Mouse (Mus musculus) midbrain, embryonic 10.5 days (tissue): Measurements from ENCODE around the gene Adarb1. TPM values are rescaled to one million over a fixed set of nuclear protein-coding genes. Genes with fewer than 3 reads are reported as not detected.
"Not testable (repeated sequence)": the region's sequence is repeated elsewhere in the genome, so short reads cannot be mapped to it uniquely, and the experiment has no call there.

Source experiments
- DNase-seq: peaks from one replicate; pipeline ENCODE4 v3.0.0-alpha.2; 2017; ENCODE audit warnings: low spot score
- H3K27ac ChIP-seq: fragments of 300-500 bp; sonication (generic); replicated peaks from 2 replicates; pipeline ENCODE4 v1.5.1; 2016; ENCODE audit warnings: mild to moderate bottlenecking
- H3K27me3 ChIP-seq: fragments of 300-500 bp; sonication (generic); 2 replicates; pipeline ENCODE4 v1.6.1; 2016; ENCODE audit warnings: low read depth, mild to moderate bottlenecking; ENCODE audit not compliant: poor library complexity, severe bottlenecking
- H3K36me3 ChIP-seq: fragments of 300-500 bp; sonication (generic); 2 replicates; pipeline ENCODE4 v1.6.1; 2016; ENCODE audit warnings: mild to moderate bottlenecking, moderate library complexity
- H3K4me1 ChIP-seq: fragments of 300-500 bp; sonication (generic); 2 replicates; pipeline ENCODE4 v1.6.1; 2016
- H3K4me3 ChIP-seq: fragments of 300-500 bp; sonication (generic); 2 replicates; pipeline ENCODE4 v1.5.1; 2016; ENCODE audit warnings: mild to moderate bottlenecking, moderate library complexity
- H3K9me3 ChIP-seq: fragments of 300-500 bp; sonication (generic); replicated peaks from 2 replicates; pipeline ENCODE4 v1.6.1; 2016; ENCODE audit warnings: mild to moderate bottlenecking
- WGBS: fragments of 180-500 bp; shearing (Covaris S2); methylation state at CpG from one replicate; pipeline ENCODE4 v1.1.7; 2016; 5-methylcytosine and 5-hydroxymethylcytosine counted together
- polyA plus RNA-seq: library from polyadenylated mRNA; unstranded; fragments of >200 nt; fragmentation: Nextera tagmentation; extraction: Ambion mirVana; gene quantifications from 2 replicates; pipeline ENCODE4 v1.2.1, GENCODE M21; 2016

The Adarb1 gene
- polyA plus RNA-seq, 1 experiment from 2014 or later, result 6.1 TPM

DNA sequence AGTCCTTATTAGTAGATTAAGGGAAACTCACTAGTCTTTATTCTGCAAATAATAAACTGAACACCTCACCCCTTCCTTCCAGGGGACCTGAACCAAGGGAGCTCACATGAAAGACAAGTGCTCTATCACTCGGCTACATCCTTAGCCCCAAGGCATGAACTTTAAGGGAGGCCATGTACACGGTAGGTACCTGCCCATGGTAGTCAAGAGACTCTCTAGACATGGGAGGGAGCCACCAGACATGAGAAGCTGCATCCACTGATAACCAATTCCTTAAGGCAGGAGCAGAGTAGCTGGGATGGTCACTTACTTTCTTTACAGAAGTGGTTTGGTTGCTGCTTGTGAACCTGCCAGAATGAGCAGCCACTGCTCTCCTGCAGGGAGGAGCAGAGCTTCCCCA lies 118.9 kb downstream of the Adarb1 start:
- Histone ChIP-seq H3K27ac (no peak overlapping the region), H3K4me1 (peaks cover 5% of the 10 kb centered on the region), H3K36me3 (peaks cover 16% of the 10 kb centered on the region), H3K27me3 (no peaks in the 10 kb centered on the region), H3K4me3 (no peak overlapping the region), H3K9me3 (no peaks in the 10 kb centered on the region)
- WGBS, result 86% methylated on average over 2 of the region's 2 CpGs
- DNase-seq, result no peak

DNA sequence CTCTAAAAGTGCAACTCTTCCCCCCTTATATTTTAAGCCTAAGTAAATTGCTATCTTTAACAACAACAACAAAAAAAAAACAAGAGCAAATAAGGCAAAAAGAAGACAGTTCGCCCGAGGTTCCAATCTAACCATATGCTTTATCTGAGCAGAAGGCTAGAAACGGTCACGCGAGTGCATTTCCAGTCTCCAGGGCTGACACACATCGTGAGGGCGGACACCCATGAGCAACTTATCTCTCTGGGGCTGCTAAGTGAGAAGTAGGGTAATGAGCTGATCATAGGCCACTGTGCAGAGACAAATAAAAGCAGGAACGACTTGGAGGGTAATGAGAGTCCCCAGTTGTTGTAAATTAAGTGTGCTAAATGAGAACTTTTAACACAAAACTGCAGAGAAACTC lies 119.4 kb downstream of the Adarb1 start:
- H3K27me3 ChIP-seq, result no peaks in the 10 kb centered on the region
- WGBS, result 91% methylated on average over 8 of the region's 8 CpGs
- H3K9me3 ChIP-seq, result no peaks in the 10 kb centered on the region

GRCm38 (mm10) chr10:77294691-77295090 lies 123.4 kb downstream of the Adarb1 start:
- WGBS, result 88% methylated on average over 12 of the region's 12 CpGs
- Histone ChIP-seq H3K4me3 (no peak overlapping the region), H3K9me3 (no peaks in the 10 kb centered on the region), H3K36me3 (peaks cover 13% of the 10 kb centered on the region; the same call in 1 of the 2 replicates), H3K4me1 (peaks cover 3% of the 10 kb centered on the region; the same call in 1 of the 2 replicates), H3K27ac (no peak overlapping the region), H3K27me3 (no peaks in the 10 kb centered on the region)
- no peak for DNase-seq

More for the DNA sequence above, 119.4 kb downstream of the Adarb1 start:
- Histone ChIP-seq H3K36me3 (peaks cover 18% of the 10 kb centered on the region), H3K4me3 (no peak overlapping the region), H3K27ac (no peak overlapping the region), H3K4me1 (peaks cover 3% of the 10 kb centered on the region; the same call in 1 of the 2 replicates)
- no peak for DNase-seq

GRCm38 (mm10) chr10:77290624-77291366 lies 127.3 kb downstream of the Adarb1 start:
- no peaks in the 10 kb centered on the region for H3K27me3 ChIP-seq
- DNase-seq, result no peak
- no peaks in the 10 kb centered on the region for H3K9me3 ChIP-seq
- H3K4me3 ChIP-seq, result no peak overlapping the region
- WGBS, result 84% methylated on average over 17 of the region's 17 CpGs
- H3K4me1 ChIP-seq, result no peaks in the 10 kb centered on the region
- no peak overlapping the region for H3K27ac ChIP-seq
- H3K36me3 ChIP-seq, result peaks cover 13% of the 10 kb centered on the region; the same call in 1 of the 2 replicates

GRCm38 (mm10) chr10:77289559-77289958 lies 128.5 kb downstream of the Adarb1 start:
- Histone ChIP-seq H3K4me3 (no peak overlapping the region), H3K27me3 (no peaks in the 10 kb centered on the region), H3K9me3 (no peaks in the 10 kb centered on the region), H3K4me1 (no peaks in the 10 kb centered on the region), H3K36me3 (peaks cover 4% of the 10 kb centered on the region; the same call in 1 of the 2 replicates), H3K27ac (no peak overlapping the region)
- DNase-seq, result no peak
- WGBS, result 89% methylated on average over 8 of the region's 8 CpGs

DNA sequence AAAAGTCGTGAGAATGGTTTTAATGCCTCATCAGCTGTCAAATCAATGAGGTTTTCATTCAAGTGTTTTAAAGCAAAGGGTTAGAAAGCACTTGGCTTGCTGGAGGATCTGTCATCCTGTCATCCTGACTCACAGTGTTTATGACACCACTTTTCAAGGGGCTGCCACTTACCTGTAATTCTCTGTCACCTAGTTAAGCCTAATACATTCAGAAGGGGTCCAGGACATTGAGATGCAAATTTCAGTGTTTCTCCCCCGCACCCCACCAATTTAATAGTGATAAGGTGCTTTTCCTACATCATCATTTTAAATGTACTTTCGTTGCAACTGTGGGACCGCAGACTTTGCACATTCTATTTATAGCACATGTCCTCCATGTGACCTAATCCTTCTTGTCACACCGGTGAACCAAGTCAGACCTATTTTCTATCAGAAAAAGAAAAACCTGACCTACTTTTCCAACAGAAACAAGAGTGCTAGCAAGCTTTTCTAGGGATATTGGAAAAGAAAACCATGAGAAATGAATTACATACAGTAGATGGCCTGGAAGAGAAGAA lies 129.4 kb downstream of the Adarb1 start:
- WGBS, result 92% methylated on average over 5 of the region's 5 CpGs
- H3K27me3 ChIP-seq, result no peaks in the 10 kb centered on the region

GRCm38 (mm10) chr10:77287626-77288025 lies 130.4 kb downstream of the Adarb1 start:
- no peaks in the 10 kb centered on the region for H3K27me3 ChIP-seq
- no peak overlapping the region for H3K27ac ChIP-seq
- H3K4me3 ChIP-seq, result no peak overlapping the region
- no peaks in the 10 kb centered on the region for H3K9me3 ChIP-seq
- DNase-seq, result peak; percentile 9
- H3K36me3 ChIP-seq, result no peaks in the 10 kb centered on the region
- peaks cover 5% of the 10 kb centered on the region; the same call in 1 of the 2 replicates for H3K4me1 ChIP-seq
- WGBS, result 89% methylated on average over 8 of the region's 8 CpGs

More for the DNA sequence above, 129.4 kb downstream of the Adarb1 start:
- no peak for DNase-seq
- H3K27ac ChIP-seq, result no peak overlapping the region
- H3K4me3 ChIP-seq, result no peak overlapping the region
- H3K9me3 ChIP-seq, result no peaks in the 10 kb centered on the region
- peaks cover 5% of the 10 kb centered on the region; the same call in 1 of the 2 replicates for H3K4me1 ChIP-seq
- H3K36me3 ChIP-seq, result no peaks in the 10 kb centered on the region

GRCm38 (mm10) chr10:77284832-77285231 lies 133.2 kb downstream of the Adarb1 start:
- Histone ChIP-seq H3K27ac (no peak overlapping the region), H3K4me1 (peaks cover 5% of the 10 kb centered on the region; the same call in 1 of the 2 replicates), H3K36me3 (no peaks in the 10 kb centered on the region), H3K9me3 (no peaks in the 10 kb centered on the region), H3K4me3 (no peak overlapping the region), H3K27me3 (no peaks in the 10 kb centered on the region)
- DNase-seq, result no peak
- WGBS, result 88% methylated on average over 6 of the region's 6 CpGs

DNA sequence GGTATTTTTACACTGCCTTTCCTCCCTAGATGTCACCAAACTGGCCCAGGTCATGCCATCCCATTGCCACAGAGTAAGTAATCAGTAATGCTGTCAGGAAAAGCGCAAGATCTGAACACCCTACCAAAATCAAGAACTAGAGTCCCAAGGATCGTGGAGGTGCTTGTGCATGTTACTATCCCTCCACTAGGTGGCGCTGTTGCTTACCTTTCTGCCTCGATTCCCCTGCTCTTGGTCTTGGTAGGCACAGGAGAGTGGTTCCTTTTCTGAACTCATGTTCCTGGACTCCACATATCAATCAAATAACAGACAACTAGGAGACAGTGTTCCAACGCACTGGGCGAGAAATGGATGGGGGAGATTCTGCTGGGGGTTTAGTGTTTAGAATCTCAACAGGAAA lies 135.2 kb downstream of the Adarb1 start:
- H3K9me3 ChIP-seq, result no peaks in the 10 kb centered on the region
- 19% methylated on average over 6 of the region's 6 CpGs for WGBS
- H3K27me3 ChIP-seq, result no peaks in the 10 kb centered on the region

DNA sequence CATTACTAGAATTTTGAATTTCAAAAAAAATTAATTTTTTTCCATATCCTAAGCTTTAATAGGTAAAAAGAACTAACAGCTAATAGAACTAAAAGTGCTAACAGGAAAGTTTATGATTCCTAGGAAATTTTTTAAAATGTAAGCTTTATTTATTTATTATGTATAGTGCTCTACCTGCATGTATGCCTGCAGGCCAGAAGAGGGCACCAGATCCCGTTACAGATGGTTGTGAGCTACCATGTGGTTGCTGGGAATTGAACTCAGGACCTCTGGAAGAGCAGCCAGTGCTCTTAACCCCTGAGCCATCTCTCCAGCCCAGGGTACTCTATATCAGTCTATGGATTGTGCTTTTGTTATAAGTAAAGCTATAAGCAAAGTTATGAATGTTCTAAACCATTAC lies 136.0 kb downstream of the Adarb1 start:
- DNase-seq, H3K36me3 ChIP-seq, H3K27ac ChIP-seq, H3K4me1 ChIP-seq, H3K27me3 ChIP-seq, H3K9me3 ChIP-seq, H3K4me3 ChIP-seq: not testable (repeated sequence)
- WGBS, result 62% methylated on average over 1 of the region's 1 CpGs

More for the DNA sequence above, 135.2 kb downstream of the Adarb1 start:
- Histone ChIP-seq H3K4me3 (no peak overlapping the region), H3K27ac (no peak overlapping the region), H3K36me3 (no peaks in the 10 kb centered on the region), H3K4me1 (peaks cover 5% of the 10 kb centered on the region; the same call in 1 of the 2 replicates)
- DNase-seq, result peak; percentile 78

- DNase-seq, result no peak
- peaks cover 19% of the 10 kb centered on the region for H3K36me3 ChIP-seq
- H3K4me1 ChIP-seq, result no peaks in the 10 kb centered on the region
- no peaks in the 10 kb centered on the region for H3K9me3 ChIP-seq
- H3K27ac ChIP-seq, result no peak overlapping the region
- no peaks in the 10 kb centered on the region for H3K27me3 ChIP-seq
- H3K4me3 ChIP-seq, result no peak overlapping the region
Observed at GRCm38 (mm10) chr10:77273798-77274197, 144.3 kb downstream of the Adarb1 start.

DNA sequence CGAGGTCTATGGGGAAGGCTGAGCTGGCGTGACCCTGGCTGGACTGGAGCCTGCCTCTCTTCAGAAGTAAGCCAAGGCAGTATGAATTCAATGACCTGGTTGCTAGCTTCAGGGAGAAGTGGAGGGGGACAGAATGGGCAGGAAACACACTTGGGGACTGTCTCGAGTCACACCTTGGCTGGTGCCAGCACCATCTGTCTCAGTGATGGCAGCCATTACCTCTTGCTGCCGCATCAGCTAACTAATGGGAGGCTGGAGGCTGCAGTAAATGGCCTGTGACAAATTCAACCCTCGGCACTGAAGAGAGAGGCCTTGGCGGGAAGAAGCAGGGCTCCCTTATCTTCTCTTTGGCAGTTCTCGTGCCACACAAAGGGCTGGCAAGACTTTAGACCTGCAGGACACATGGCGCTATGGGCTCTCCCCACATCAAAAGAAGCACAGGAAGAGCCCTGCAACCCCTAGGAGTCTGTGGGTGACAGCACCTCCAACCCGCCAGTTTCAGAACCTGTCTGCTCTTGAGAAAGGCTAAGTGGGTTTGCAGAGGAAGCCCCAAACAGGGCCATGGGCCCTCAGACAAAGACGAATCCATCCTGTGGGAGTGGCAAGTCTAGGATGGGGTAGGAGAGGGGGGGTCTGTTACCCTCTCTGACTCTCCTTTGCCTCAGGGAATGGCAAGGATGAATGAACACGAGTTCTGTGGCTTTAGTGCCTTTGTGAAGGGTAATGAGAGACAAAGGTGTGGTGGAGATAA lies 144.9 kb downstream of the Adarb1 start:
- Histone ChIP-seq H3K9me3 (no peaks in the 10 kb centered on the region), H3K4me1 (no peaks in the 10 kb centered on the region), H3K27ac (0 out of 2 replicates have a peak overlapping the region, but pooled peaks have one; percentile 46), H3K36me3 (peaks cover 25% of the 10 kb centered on the region), H3K27me3 (no peaks in the 10 kb centered on the region), H3K4me3 (no peak overlapping the region)
- DNase-seq, result no peak
- WGBS, result 74% methylated on average over 11 of the region's 11 CpGs
